Mouse (Mus musculus) thymus, adult 2 months (tissue): Measurements from ENCODE around the gene Ppil1.

Experiments used
- CTCF ChIP-seq: fragments of 200-500 bp; IDR thresholded peaks from 2 replicates; pipeline ENCODE4 v1.5.1; 2012; ENCODE audit warnings: mild to moderate bottlenecking, control low read depth, low read length, moderate library complexity, borderline replicate concordance; ENCODE audit not compliant: control insufficient read depth, poor library complexity, insufficient read depth; ENCODE audit errors: extremely low read depth
- POLR2A ChIP-seq: fragments of 200-500 bp; IDR thresholded peaks from 2 replicates; pipeline ENCODE4 v1.6.1; 2012; ENCODE audit warnings: mild to moderate bottlenecking, low read length, control low read depth, moderate library complexity; ENCODE audit not compliant: control insufficient read depth, poor library complexity, insufficient read depth; ENCODE audit errors: extremely low read depth

- no peak for TF ChIP-seq POLR2A
- no peak for TF ChIP-seq CTCF
Measured at GRCm38 (mm10) chr17:29249512-29249911, 14.5 kb downstream of the Ppil1 start.
